Mouse (Mus musculus): ENCODE results near the gene Zfp853.

DNA sequence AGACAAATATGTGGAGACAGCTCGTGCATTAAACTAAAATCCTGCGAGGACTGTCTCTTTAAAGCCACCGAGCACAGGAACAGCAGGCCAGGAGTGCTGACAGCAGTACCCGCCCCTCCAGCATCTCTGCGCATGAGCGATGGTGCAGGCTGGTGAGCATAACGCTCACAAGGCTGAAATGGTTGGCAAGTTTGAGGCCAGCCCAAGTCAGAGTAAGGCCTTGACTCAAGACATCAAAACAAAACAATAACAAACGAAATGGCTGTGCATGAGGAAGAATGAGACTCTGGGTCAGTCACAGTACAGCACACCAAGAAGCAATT is 23.8 kb upstream of the Zfp853 start:
- TF ChIP-seq CTCF (conservative IDR thresholded peaks at IDR 0.05; ENCODE audit: insufficient read depth, insufficient read length, low read depth, low read length) (no peak), POLR2A (IDR thresholded peaks at IDR 0.05; ENCODE audit: low read depth, low read length) (no peak)
